Mouse (Mus musculus) forebrain, embryonic 13.5 days (tissue): ENCODE results near the gene Frem2. TPM values are rescaled to one million over a fixed set of nuclear protein-coding genes. Genes with fewer than 3 reads are reported as not detected.

Source experiments
- ATAC-seq: fragments of 200-750 bp; cut with Nextera tagmentation; 2 replicates; pipeline ENCODE4 v1.8.0; 2017
- H3K27ac ChIP-seq: fragments of 300-500 bp; sonication (generic); 2 replicates; pipeline ENCODE4 v1.5.1; 2015; ENCODE audit warnings: inconsistent platforms, mild to moderate bottlenecking, moderate library complexity
- H3K27me3 ChIP-seq: fragments of 300-500 bp; sonication (generic); 2 replicates; pipeline ENCODE4 v1.6.1; 2015; ENCODE audit warnings: mild to moderate bottlenecking, inconsistent platforms
- H3K36me3 ChIP-seq: fragments of 300-500 bp; sonication (generic); 2 replicates; pipeline ENCODE4 v1.6.1; 2015; ENCODE audit warnings: mild to moderate bottlenecking, inconsistent platforms; ENCODE audit not compliant: poor library complexity, severe bottlenecking
- H3K4me1 ChIP-seq: fragments of 300-500 bp; sonication (generic); 2 replicates; pipeline ENCODE4 v1.6.1; 2015; ENCODE audit warnings: inconsistent platforms
- H3K4me2 ChIP-seq: fragments of 300-500 bp; sonication (generic); 2 replicates; pipeline ENCODE4 v1.6.1; 2015; ENCODE audit warnings: inconsistent platforms, mild to moderate bottlenecking, moderate library complexity
- H3K4me3 ChIP-seq: fragments of 300-500 bp; sonication (generic); 2 replicates; pipeline ENCODE4 v1.5.1; 2015; ENCODE audit warnings: mild to moderate bottlenecking, inconsistent platforms
- H3K9ac ChIP-seq: fragments of 300-500 bp; sonication (generic); 2 replicates; pipeline ENCODE4 v1.6.1; 2015; ENCODE audit warnings: mild to moderate bottlenecking, inconsistent platforms
- H3K9me3 ChIP-seq: fragments of 300-500 bp; sonication (generic); replicated peaks from 2 replicates; pipeline ENCODE4 v1.6.1; 2016; ENCODE audit warnings: inconsistent platforms
- WGBS: fragments of 180-500 bp; shearing (Covaris S2); methylation state at CpG from one replicate; pipeline ENCODE4 v1.1.7; 2015; 5-methylcytosine and 5-hydroxymethylcytosine counted together
- polyA plus RNA-seq: library from polyadenylated mRNA; unstranded; fragments of >200 nt; fragmentation: Nextera tagmentation; extraction: Ambion mirVana; gene quantifications from 2 replicates; pipeline ENCODE4 v1.2.1, GENCODE M21; 2015

Gene Frem2
- polyA plus RNA-seq, 1 experiment from 2014 or later: 0.62 TPM

- no peaks in the 10 kb centered on the region for H3K27me3 ChIP-seq
- no peaks in the 10 kb centered on the region for H3K36me3 ChIP-seq
- H3K9me3 ChIP-seq: no peaks in the 10 kb centered on the region
- no peak overlapping the region for H3K4me2 ChIP-seq
- no peak overlapping the region for H3K27ac ChIP-seq
- H3K9ac ChIP-seq: no peak overlapping the region
- no peaks in the 10 kb centered on the region for H3K4me1 ChIP-seq
- 46% methylated on average over 7 of the region's 7 CpGs for WGBS
- ATAC-seq: no peak
- H3K4me3 ChIP-seq: no peak overlapping the region
Observed at GRCm38 (mm10) chr3:53576320-53577116, 80.6 kb downstream of the Frem2 start.

DNA sequence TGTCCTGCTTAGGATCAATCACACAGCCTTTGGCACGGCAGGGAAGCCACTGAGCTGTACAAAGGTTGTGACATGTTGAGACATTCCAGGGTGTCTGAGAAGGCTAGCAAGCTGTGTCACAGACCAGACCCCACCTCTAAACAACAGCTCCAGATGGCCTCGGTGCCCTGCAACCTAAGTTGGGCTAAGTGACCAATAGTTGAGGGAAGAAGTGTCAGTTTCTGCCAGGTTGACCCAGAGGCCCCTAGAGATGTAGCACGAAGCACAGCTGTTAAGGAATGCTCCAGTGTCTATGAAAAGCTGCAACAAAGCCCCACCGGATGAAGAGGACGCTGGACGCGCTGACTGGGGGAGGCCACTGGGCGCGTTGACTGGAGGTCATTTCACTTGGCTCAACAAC lies 83.0 kb downstream of the Frem2 start:
- Histone ChIP-seq H3K9me3 (no peaks in the 10 kb centered on the region), H3K27me3 (no peaks in the 10 kb centered on the region), H3K4me1 (no peaks in the 10 kb centered on the region), H3K36me3 (no peaks in the 10 kb centered on the region), H3K9ac (no peak overlapping the region), H3K4me2 (no peak overlapping the region), H3K27ac (no peak overlapping the region), H3K4me3 (no peak overlapping the region)
- WGBS: 51% methylated on average over 9 of the region's 9 CpGs
- no peak for ATAC-seq

GRCm38 (mm10) chr3:53571663-53572062 lies 85.5 kb downstream of the Frem2 start:
- H3K9me3 ChIP-seq: no peaks in the 10 kb centered on the region
- no peak for ATAC-seq
- H3K9ac ChIP-seq: no peak overlapping the region

DNA sequence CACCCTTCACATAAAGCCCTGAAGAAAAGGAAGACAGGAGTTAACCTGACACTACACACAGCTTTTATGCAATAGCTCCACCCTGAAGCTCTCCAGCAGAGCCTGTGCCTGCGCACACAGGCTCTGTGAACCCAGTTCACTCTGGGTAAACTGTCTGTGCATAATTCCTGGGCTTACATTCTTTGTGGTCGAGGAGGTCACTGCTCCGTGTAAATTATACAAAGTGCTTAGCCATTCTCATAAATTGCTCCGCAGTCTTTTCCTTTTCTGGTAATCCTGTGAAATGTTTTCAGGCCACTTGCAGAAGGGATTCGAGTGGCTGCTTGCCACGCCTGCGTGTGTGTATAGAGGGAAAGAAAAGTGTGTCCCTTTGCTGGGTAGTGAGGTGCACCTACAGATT lies 92.6 kb downstream of the Frem2 start:
- H3K36me3 ChIP-seq: no peaks in the 10 kb centered on the region
- no peak overlapping the region for H3K9ac ChIP-seq
- 32% methylated on average over 7 of the region's 7 CpGs for WGBS
- H3K4me3 ChIP-seq: no peak overlapping the region
- H3K27ac ChIP-seq: no peak overlapping the region
- 0 out of 2 replicates have a peak, but pooled peaks have one; percentile 43 for ATAC-seq
- H3K27me3 ChIP-seq: no peaks in the 10 kb centered on the region
- no peak overlapping the region for H3K4me2 ChIP-seq
- H3K9me3 ChIP-seq: no peaks in the 10 kb centered on the region
- peaks cover 25% of the 10 kb centered on the region for H3K4me1 ChIP-seq

More at GRCm38 (mm10) chr3:53571663-53572062, 85.5 kb downstream of the Frem2 start:
- Histone ChIP-seq H3K27me3 (no peaks in the 10 kb centered on the region), H3K36me3 (no peaks in the 10 kb centered on the region), H3K4me2 (no peak overlapping the region), H3K27ac (no peak overlapping the region), H3K4me3 (no peak overlapping the region), H3K4me1 (no peaks in the 10 kb centered on the region)
- WGBS: 69% methylated on average over 6 of the region's 6 CpGs

GRCm38 (mm10) chr3:53563746-53564145 lies 93.4 kb downstream of the Frem2 start:
- Histone ChIP-seq H3K27ac (0 out of 2 replicates have a peak overlapping the region, but pooled peaks have one; percentile 7), H3K9me3 (no peaks in the 10 kb centered on the region), H3K9ac (no peak overlapping the region), H3K4me1 (peaks cover 25% of the 10 kb centered on the region), H3K4me2 (no peak overlapping the region), H3K27me3 (no peaks in the 10 kb centered on the region), H3K4me3 (no peak overlapping the region), H3K36me3 (no peaks in the 10 kb centered on the region)
- ATAC-seq: peak; percentile 67
- WGBS: 42% methylated on average over 7 of the region's 7 CpGs

- Histone ChIP-seq H3K27ac (no peak overlapping the region), H3K9ac (no peak overlapping the region), H3K9me3 (no peaks in the 10 kb centered on the region), H3K36me3 (no peaks in the 10 kb centered on the region), H3K4me3 (no peak overlapping the region), H3K4me1 (peaks cover 25% of the 10 kb centered on the region), H3K4me2 (no peak overlapping the region), H3K27me3 (no peaks in the 10 kb centered on the region)
- no peak for ATAC-seq
- 40% methylated on average over 7 of the region's 7 CpGs for WGBS
Observed at GRCm38 (mm10) chr3:53561813-53562212, 95.3 kb downstream of the Frem2 start.

DNA sequence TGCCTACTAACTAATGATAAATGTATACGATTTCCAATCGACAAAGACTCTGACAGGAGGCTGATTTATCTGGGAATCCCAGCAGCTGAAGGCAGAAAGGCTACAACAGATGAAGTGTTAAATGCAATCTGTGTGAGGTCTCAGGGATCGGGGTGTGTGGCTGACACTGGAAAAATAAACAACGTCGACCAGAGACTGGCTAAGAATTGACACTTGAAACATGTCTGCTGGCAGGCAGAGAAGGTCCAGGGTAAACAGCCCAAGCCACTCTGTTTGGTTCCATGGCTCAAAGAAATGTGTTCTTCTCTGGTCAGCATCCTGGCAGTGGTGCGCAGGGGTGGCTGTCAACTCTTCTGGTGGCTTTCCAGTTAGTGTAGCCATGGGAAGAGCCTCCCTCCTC lies 98.1 kb downstream of the Frem2 start:
- no peaks in the 10 kb centered on the region for H3K27me3 ChIP-seq
- peaks cover 16% of the 10 kb centered on the region for H3K4me1 ChIP-seq
- H3K4me2 ChIP-seq: no peak overlapping the region
- no peak overlapping the region for H3K9ac ChIP-seq
- no peak overlapping the region for H3K27ac ChIP-seq
- ATAC-seq: no peak
- WGBS: 83% methylated on average over 6 of the region's 6 CpGs
- no peak overlapping the region for H3K4me3 ChIP-seq
- H3K9me3 ChIP-seq: no peaks in the 10 kb centered on the region
- no peaks in the 10 kb centered on the region for H3K36me3 ChIP-seq

GRCm38 (mm10) chr3:53558230-53558629 lies 98.9 kb downstream of the Frem2 start:
- WGBS: 70% methylated on average over 9 of the region's 9 CpGs
- Histone ChIP-seq H3K9ac (no peak overlapping the region), H3K9me3 (no peaks in the 10 kb centered on the region), H3K4me3 (no peak overlapping the region), H3K4me2 (no peak overlapping the region), H3K27me3 (no peaks in the 10 kb centered on the region), H3K36me3 (no peaks in the 10 kb centered on the region), H3K27ac (no peak overlapping the region), H3K4me1 (peaks cover 9% of the 10 kb centered on the region)
- ATAC-seq: no peak

DNA sequence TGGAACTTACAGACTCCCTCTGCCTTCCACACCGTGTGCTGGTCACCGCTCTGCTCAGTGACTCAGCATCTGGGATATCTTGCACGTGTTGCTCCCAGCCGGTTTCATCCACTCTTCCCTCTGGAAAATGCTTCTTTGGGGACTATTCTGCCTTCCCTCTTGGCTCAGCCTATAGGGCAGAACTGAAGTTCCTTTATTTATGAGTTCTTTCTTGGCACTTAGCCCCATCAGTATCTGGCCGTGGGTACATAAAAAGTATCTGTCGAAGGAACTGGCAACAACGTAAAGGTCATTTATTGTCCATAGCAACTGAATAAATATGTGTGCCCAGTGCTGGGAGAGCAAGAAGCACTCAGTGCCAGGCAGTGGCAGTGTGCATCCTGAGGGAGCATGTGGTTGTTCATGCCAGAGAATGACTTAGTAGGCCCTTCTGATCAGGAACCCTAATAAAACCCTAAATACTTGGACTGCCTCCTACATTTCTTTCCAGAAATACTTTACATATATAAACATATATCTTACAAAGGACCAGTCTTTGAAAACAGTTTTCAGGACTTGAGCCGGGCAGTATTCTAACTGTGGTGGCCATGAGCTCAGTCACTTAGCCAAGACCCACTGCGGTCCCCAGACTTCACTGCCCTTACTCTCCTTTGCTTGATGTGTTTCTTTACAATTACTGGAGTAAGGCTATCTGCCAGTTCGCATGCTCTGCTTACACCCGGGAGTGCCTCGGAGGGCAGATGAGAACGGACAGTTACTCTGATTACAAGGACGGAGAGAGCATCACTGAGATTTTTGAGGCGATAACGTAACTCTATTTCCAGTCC lies 99.6 kb downstream of the Frem2 start:
- Histone ChIP-seq H3K4me3 (no peak overlapping the region), H3K27me3 (no peaks in the 10 kb centered on the region), H3K27ac (no peak overlapping the region), H3K36me3 (no peaks in the 10 kb centered on the region), H3K4me2 (no peak overlapping the region), H3K9ac (no peak overlapping the region), H3K9me3 (no peaks in the 10 kb centered on the region), H3K4me1 (peaks cover 9% of the 10 kb centered on the region)
- ATAC-seq: no peak
- 83% methylated on average over 16 of the region's 16 CpGs for WGBS

GRCm38 (mm10) chr3:53555031-53555952 lies 101.9 kb downstream of the Frem2 start:
- no peak for ATAC-seq
- Histone ChIP-seq H3K4me2 (no peak overlapping the region), H3K36me3 (no peaks in the 10 kb centered on the region), H3K27me3 (no peaks in the 10 kb centered on the region), H3K9me3 (no peaks in the 10 kb centered on the region), H3K9ac (no peak overlapping the region), H3K4me3 (no peak overlapping the region), H3K4me1 (no peaks in the 10 kb centered on the region), H3K27ac (no peak overlapping the region)
- WGBS: 37% methylated on average over 10 of the region's 10 CpGs

- Histone ChIP-seq H3K9ac (no peak overlapping the region), H3K36me3 (no peaks in the 10 kb centered on the region), H3K27me3 (no peaks in the 10 kb centered on the region), H3K9me3 (no peaks in the 10 kb centered on the region), H3K4me1 (no peaks in the 10 kb centered on the region), H3K4me2 (no peak overlapping the region), H3K4me3 (no peak overlapping the region), H3K27ac (no peak overlapping the region)
- ATAC-seq: no peak
- WGBS: 87% methylated on average over 7 of the region's 7 CpGs
Observed at GRCm38 (mm10) chr3:53552691-53553090, 104.5 kb downstream of the Frem2 start.
